Mouse (Mus musculus): ENCODE data around the gene Cts3.
"Not testable (repeated sequence)": the region's sequence is repeated elsewhere in the genome, so short reads cannot be mapped to it uniquely, and the experiment has no call there.

Cts3 gene
- long read RNA-seq, experiment 1 = 0 reads
- long read RNA-seq, experiment 2 = 0 reads

DNA sequence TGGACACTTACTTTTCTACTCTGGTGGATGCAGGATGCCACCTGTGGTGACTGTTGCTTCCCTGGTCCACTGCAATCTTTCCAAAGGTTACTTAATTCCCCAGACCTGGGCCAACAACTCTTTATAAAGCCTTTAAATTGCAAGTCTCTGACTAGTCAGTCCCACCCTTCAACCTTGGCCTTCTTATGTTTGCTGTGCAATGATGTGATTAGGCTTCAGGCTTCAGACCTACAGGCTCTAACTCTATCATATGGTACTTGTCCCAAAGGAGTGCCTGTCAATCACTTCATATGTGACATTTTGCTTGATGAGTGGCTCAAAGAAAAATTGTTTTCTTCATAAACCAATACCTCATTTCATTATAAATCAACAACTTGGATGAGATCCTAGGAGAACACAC, at the start of gene Cts3:
Gene Cts3 (minus strand): TSS at position 101 of the 400 bp plus-strand sequence.
- intact Hi-C loops (cut with DNase I) = no loop called here

DNA sequence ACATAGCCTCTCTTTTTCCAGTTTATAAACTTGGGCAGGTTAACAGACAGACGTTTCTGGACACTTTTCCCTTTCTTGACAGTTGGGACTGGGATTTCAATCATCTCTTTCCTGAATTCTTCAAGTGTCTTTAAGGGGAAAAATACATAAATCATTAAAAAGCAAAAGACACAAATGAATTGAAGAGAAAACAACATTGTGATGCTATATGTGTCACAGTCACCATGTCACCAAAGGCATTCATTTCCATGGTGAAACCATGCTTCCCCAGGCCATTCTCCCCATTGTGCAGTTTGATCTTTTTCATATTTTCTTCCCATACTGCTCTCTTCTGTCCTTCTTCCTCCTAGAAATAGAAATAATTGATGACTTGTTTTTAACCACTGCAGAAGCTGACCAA, 1.9 kb downstream of the Cts3 start, which contains the start of gene Gm49352:
Gene Gm49352 (minus strand): TSS at position 101 of the 400 bp plus-strand sequence.
- intact Hi-C loops (cut with DNase I) = not testable (repeated sequence)

DNA sequence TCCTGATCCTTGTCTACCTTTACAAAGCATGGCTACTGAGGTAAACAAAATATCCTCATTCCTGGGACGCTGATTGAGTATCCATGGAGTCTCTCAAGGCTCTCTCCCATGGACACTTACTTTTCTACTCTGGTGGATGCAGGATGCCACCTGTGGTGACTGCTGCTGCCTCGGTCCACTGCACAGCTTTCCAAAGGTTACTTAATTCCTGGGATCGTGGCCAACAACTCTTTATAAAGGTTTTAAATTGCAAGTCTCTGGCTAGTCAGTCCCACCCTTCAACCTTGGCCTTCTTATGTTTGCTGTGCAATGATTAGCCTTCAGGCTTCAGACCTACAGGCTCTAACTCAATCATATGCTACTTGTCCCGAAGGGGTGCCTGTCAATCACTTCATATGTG, 28.3 kb downstream of the Cts3 start, which contains the start of gene Ctsm:
Gene Ctsm (minus strand): TSS at position 209 of the 400 bp plus-strand sequence.
- intact Hi-C loops (cut with DNase I) = no loop called here
